Mouse (Mus musculus): Measurements from ENCODE around the gene Hist1h4c.
"Not testable (repeated sequence)": the region's sequence is repeated elsewhere in the genome, so short reads cannot be mapped to it uniquely, and the experiment has no call there.

Gene Hist1h4c

GRCm38 (mm10) chr13:23737091-23737490, 38.8 kb upstream of the Hist1h4c start:
- in situ Hi-C loops (cut with MboI; ENCODE audit: unreplicated experiment in 2 of 2) = loop anchor here (5.0 to 10.0 kb wide), 4 partner anchors 35 to 115 kb away; partner anchors contain the start of genes Hist1h1e (in 2 of the 2), Hist1h2be (in 2 of the 2), Hist1h2ac (in 1 of the 2) and Hist1h2bc (in 1 of the 2)

GRCm38 (mm10) chr13:23732156-23732804, 34.0 kb upstream of the Hist1h4c start:
- in situ Hi-C loops (cut with MboI; ENCODE audit: unreplicated experiment in 2 of 2) = loop anchor here (5.0 to 10.0 kb wide), 3 partner anchors 35 to 107 kb away; partner anchors contain the start of genes Hist1h1e (in 1 of the 2), Hist1h1t (in 1 of the 2), Hist1h2ac (in 1 of the 2) and Hist1h2bc (in 1 of the 2)

- in situ Hi-C loops (cut with MboI; ENCODE audit: unreplicated experiment in 2 of 2) = loop anchor here (5.0 to 10.0 kb wide), 3 partner anchors 33 to 106 kb away; partner anchors contain the start of genes Hist1h1e (in 1 of the 2), Hist1h1t (in 1 of the 2), Hist1h2ac (in 1 of the 2) and Hist1h2bc (in 1 of the 2)
These were observed 32.2 kb upstream of the Hist1h4c start for GRCm38 (mm10) chr13:23730479-23730878.

GRCm38 (mm10) chr13:23729706-23730105, 31.5 kb upstream of the Hist1h4c start:
- in situ Hi-C loops (cut with MboI; ENCODE audit: unreplicated experiment in 2 of 2) = loop anchor here (5.0 to 10.0 kb wide), 3 partner anchors 32 to 105 kb away; partner anchors contain the start of genes Hist1h1e (in 1 of the 2), Hist1h1t (in 1 of the 2), Hist1h2ac (in 1 of the 2) and Hist1h2bc (in 1 of the 2)

GRCm38 (mm10) chr13:23729192-23729525, 30.9 kb upstream of the Hist1h4c start:
- in situ Hi-C loops (cut with MboI; ENCODE audit: unreplicated experiment in 2 of 2) = no loop called here

GRCm38 (mm10) chr13:23728472-23729191, 30.4 kb upstream of the Hist1h4c start:
- in situ Hi-C loops (cut with MboI; ENCODE audit: unreplicated experiment in 2 of 2) = no loop called here

GRCm38 (mm10) chr13:23725213-23725612, 27.0 kb upstream of the Hist1h4c start:
- in situ Hi-C loops (cut with MboI; ENCODE audit: unreplicated experiment in 2 of 2) = no loop called here

- in situ Hi-C loops (cut with MboI; ENCODE audit: unreplicated experiment in 2 of 2) = no loop called here
These were observed 26.0 kb upstream of the Hist1h4c start for GRCm38 (mm10) chr13:23724239-23724638.

GRCm38 (mm10) chr13:23717593-23718245, 19.5 kb upstream of the Hist1h4c start:
- in situ Hi-C loops (cut with MboI; ENCODE audit: unreplicated experiment in 2 of 2) = not testable (repeated sequence)

GRCm38 (mm10) chr13:23717176-23717575, 18.9 kb upstream of the Hist1h4c start:
- in situ Hi-C loops (cut with MboI; ENCODE audit: unreplicated experiment in 2 of 2) = no loop called here

- in situ Hi-C loops (cut with MboI; ENCODE audit: unreplicated experiment in 2 of 2) = no loop called here
These were observed 18.2 kb upstream of the Hist1h4c start for GRCm38 (mm10) chr13:23716261-23717042.

GRCm38 (mm10) chr13:23710374-23711089, 12.3 kb upstream of the Hist1h4c start, which contains the start of gene Hfe:
Hfe (minus strand) TSS chr13:23710854.
- in situ Hi-C loops (cut with MboI; ENCODE audit: unreplicated experiment in 2 of 2) = no loop called here

GRCm38 (mm10) chr13:23709714-23710373, 11.6 kb upstream of the Hist1h4c start:
- in situ Hi-C loops (cut with MboI; ENCODE audit: unreplicated experiment in 2 of 2) = no loop called here

- in situ Hi-C loops (cut with MboI; ENCODE audit: unreplicated experiment in 2 of 2) = no loop called here
These were observed 10.4 kb upstream of the Hist1h4c start for GRCm38 (mm10) chr13:23708654-23709053.

- in situ Hi-C loops (cut with MboI; ENCODE audit: unreplicated experiment in 2 of 2) = no loop called here
These were observed 9.8 kb upstream of the Hist1h4c start for GRCm38 (mm10) chr13:23708041-23708440.

GRCm38 (mm10) chr13:23706771-23707170, 8.5 kb upstream of the Hist1h4c start:
- in situ Hi-C loops (cut with MboI; ENCODE audit: unreplicated experiment in 2 of 2) = no loop called here

- in situ Hi-C loops (cut with MboI; ENCODE audit: unreplicated experiment in 2 of 2) = no loop called here
These were observed 7.6 kb upstream of the Hist1h4c start for GRCm38 (mm10) chr13:23705751-23706356.

GRCm38 (mm10) chr13:23702801-23703200, 4.5 kb upstream of the Hist1h4c start:
- in situ Hi-C loops (cut with MboI; ENCODE audit: unreplicated experiment in 2 of 2) = loop anchor here in 1 of 2 experiments (5.0 kb wide), 1 partner anchor 34 kb away; the partner anchor contains the start of gene Hist1h1c
